21 mouse cellular contexts compared by ENCODE assay signal in genomic region chr4:98800824-98801223, GRCm38 (mm10). TPM values are rescaled to one million over a fixed set of nuclear protein-coding genes. Genes with fewer than 3 reads are reported as not detected.
DNase-seq lines count a peak whose midpoint lies in the region; ATAC-seq and TF ChIP-seq lines count a peak whose summit lies in the region.
"Had no signal": no experiment of that assay in that cellular context is flagged by ENCODE, and none has a peak within 500 bp of the region (broad histone marks: within the 10 kb centered on the region; RNA-seq: fewer than 3 reads in every experiment).

No protein-coding gene starts in this region.

- no peaks in the 10 kb centered on the region for H3K4me1 ChIP-seq in forebrain, postnatal 0 days (ENCODE audit: insufficient read depth)
- peaks cover 16% of the 10 kb centered on the region; the same call in 1 of the 2 replicates for H3K4me1 ChIP-seq in forebrain, embryonic 15.5 days
- peaks cover 62% of the 10 kb centered on the region for H3K4me1 ChIP-seq in lung, embryonic 15.5 days
- peaks cover 55% of the 10 kb centered on the region for H3K4me1 ChIP-seq in embryonic facial prominence, embryonic 12.5 days
- H3K4me1 ChIP-seq in limb, embryonic 13.5 days, result peaks cover 74% of the 10 kb centered on the region
- H3K4me1 ChIP-seq: liver, embryonic 13.5 days; megakaryocyte, embryonic 14.5 days had no signal

- ATAC-seq in forebrain, postnatal 0 days, result no peak
- no peak for ATAC-seq in forebrain, embryonic 15.5 days (replicated peaks)
- 0 out of 2 replicates have a peak, but pooled peaks have one; percentile 4 for ATAC-seq in lung, embryonic 15.5 days (ENCODE audit: borderline replicate concordance, extremely low read depth, low FRiP score, low TSS enrichment)
- no peak for ATAC-seq in embryonic facial prominence, embryonic 12.5 days (ENCODE audit: insufficient number of reproducible peaks, insufficient read depth, low FRiP score, low TSS enrichment)
- ATAC-seq in limb, embryonic 13.5 days (ENCODE audit: low FRiP score, low read depth), result no peak
- ATAC-seq in megakaryocyte, adult 5-6 weeks (ENCODE audit: poor library complexity, severe bottlenecking), result no peak

- H3K36me3 ChIP-seq in forebrain, postnatal 0 days (ENCODE audit: insufficient read depth), result no peaks in the 10 kb centered on the region
- H3K36me3 ChIP-seq in forebrain, embryonic 15.5 days, result no peaks in the 10 kb centered on the region
- no peaks in the 10 kb centered on the region for H3K36me3 ChIP-seq in lung, embryonic 15.5 days
- no peaks in the 10 kb centered on the region for H3K36me3 ChIP-seq in embryonic facial prominence, embryonic 12.5 days
- H3K36me3 ChIP-seq in limb, embryonic 13.5 days, result no peaks in the 10 kb centered on the region
- H3K36me3 ChIP-seq: heart, embryonic 10.5 days; hindbrain, embryonic 15.5 days; liver, embryonic 13.5 days; neural tube, embryonic 12.5 days had no signal

- H3K9ac ChIP-seq in forebrain, postnatal 0 days, result no peak overlapping the region
- no peak overlapping the region for H3K9ac ChIP-seq in forebrain, embryonic 15.5 days (replicated peaks)
- no peak overlapping the region for H3K9ac ChIP-seq in lung, embryonic 15.5 days
- no peak overlapping the region for H3K9ac ChIP-seq in embryonic facial prominence, embryonic 12.5 days
- no peak overlapping the region for H3K9ac ChIP-seq in limb, embryonic 13.5 days
- H3K9ac ChIP-seq: hindbrain, embryonic 15.5 days; liver, embryonic 13.5 days; neural tube, embryonic 12.5 days had no signal

- no peak overlapping the region for H3K4me3 ChIP-seq in forebrain, postnatal 0 days (ENCODE audit: low read depth, low read length)
- H3K4me3 ChIP-seq in forebrain, embryonic 15.5 days, result no peak overlapping the region
- H3K4me3 ChIP-seq in lung, embryonic 15.5 days, result no peak overlapping the region
- H3K4me3 ChIP-seq in embryonic facial prominence, embryonic 12.5 days, result no peak overlapping the region
- no peak overlapping the region for H3K4me3 ChIP-seq in limb, embryonic 13.5 days
- H3K4me3 ChIP-seq: heart, embryonic 10.5 days; hindbrain, embryonic 15.5 days; liver, embryonic 13.5 days; megakaryocyte, embryonic 14.5 days; neural tube, embryonic 12.5 days had no signal

- no peak for TF ChIP-seq CTCF in forebrain, postnatal 0 days (IDR thresholded peaks at IDR 0.05; ENCODE audit: low read depth)

- H3K27me3 ChIP-seq in forebrain, postnatal 0 days (ENCODE audit: insufficient read depth, low read length), result no peaks in the 10 kb centered on the region
- no peaks in the 10 kb centered on the region for H3K27me3 ChIP-seq in forebrain, embryonic 15.5 days
- H3K27me3 ChIP-seq in lung, embryonic 15.5 days, result no peaks in the 10 kb centered on the region
- no peaks in the 10 kb centered on the region for H3K27me3 ChIP-seq in embryonic facial prominence, embryonic 12.5 days
- no peaks in the 10 kb centered on the region for H3K27me3 ChIP-seq in limb, embryonic 13.5 days
- H3K27me3 ChIP-seq: hindbrain, embryonic 15.5 days; liver, embryonic 13.5 days; megakaryocyte, embryonic 14.5 days; neural tube, embryonic 12.5 days had no signal

- no peak overlapping the region for H3K27ac ChIP-seq in forebrain, postnatal 0 days (ENCODE audit: low read depth, low read length)
- H3K27ac ChIP-seq in forebrain, embryonic 15.5 days (replicated peaks), result no peak overlapping the region
- peak overlapping the region; percentile 71 for H3K27ac ChIP-seq in lung, embryonic 15.5 days
- peak overlapping the region; percentile 67; the same call in 1 of the 2 replicates for H3K27ac ChIP-seq in embryonic facial prominence, embryonic 12.5 days
- H3K27ac ChIP-seq in limb, embryonic 13.5 days, result peak overlapping the region; percentile 59; the same call in 1 of the 2 replicates
- H3K27ac ChIP-seq: heart, embryonic 10.5 days; hindbrain, embryonic 15.5 days; liver, embryonic 13.5 days; neural tube, embryonic 12.5 days had no signal

- no peaks in the 10 kb centered on the region for H3K9me3 ChIP-seq in forebrain, postnatal 0 days (ENCODE audit: low read length)
- H3K9me3 ChIP-seq in forebrain, embryonic 15.5 days, result no peaks in the 10 kb centered on the region
- H3K9me3 ChIP-seq in lung, embryonic 15.5 days, result no peaks in the 10 kb centered on the region
- no peaks in the 10 kb centered on the region for H3K9me3 ChIP-seq in embryonic facial prominence, embryonic 12.5 days
- H3K9me3 ChIP-seq in limb, embryonic 13.5 days, result no peaks in the 10 kb centered on the region
- H3K9me3 ChIP-seq: heart, embryonic 10.5 days; hindbrain, embryonic 15.5 days; liver, embryonic 13.5 days; neural tube, embryonic 12.5 days had no signal

- no peak overlapping the region for H3K4me2 ChIP-seq in forebrain, postnatal 0 days (ENCODE audit: low read depth)
- H3K4me2 ChIP-seq in forebrain, embryonic 15.5 days (replicated peaks), result no peak overlapping the region
- no peak overlapping the region for H3K4me2 ChIP-seq in lung, embryonic 15.5 days
- H3K4me2 ChIP-seq in embryonic facial prominence, embryonic 12.5 days (replicated peaks), result no peak overlapping the region
- no peak overlapping the region for H3K4me2 ChIP-seq in limb, embryonic 13.5 days (replicated peaks)
- H3K4me2 ChIP-seq: hindbrain, embryonic 15.5 days; liver, embryonic 13.5 days; neural tube, embryonic 12.5 days had no signal

- 49% methylated on average over 8 of the region's 8 CpGs for WGBS in forebrain, postnatal 0 days
- 50% methylated on average over 8 of the region's 8 CpGs for WGBS in forebrain, embryonic 15.5 days
- WGBS in lung, embryonic 15.5 days, result 60% methylated on average over 8 of the region's 8 CpGs
- WGBS in embryonic facial prominence, embryonic 12.5 days, result 74% methylated on average over 8 of the region's 8 CpGs
- 66% methylated on average over 8 of the region's 8 CpGs for WGBS in limb, embryonic 13.5 days

- peak; percentile 24 for DNase-seq in forebrain, postnatal 0 days
- DNase-seq in lung, postnatal 25 days (ENCODE audit: low spot score), result no peak
- DNase-seq: cerebellum, adult 11 months; gastrocnemius, postnatal 14 days; heart, postnatal 14 days; kidney, adult 9 months; liver, embryonic 13.5 days; right cerebral cortex, postnatal 4 days had no signal

RNA-seq across cellular contexts. Expression of gene Kank4, which starts 16.5 kb away (rescaled TPM):
- total RNA-seq in forebrain, postnatal 0 days (2014; rRNA removed), result 1.5 and 1.9 TPM in 2 replicates
- 0.17 and 0.20 TPM in 2 replicates for polyA plus RNA-seq in forebrain, postnatal 0 days (2015; fragmentation: Nextera tagmentation; extraction: Ambion mirVana)
- polyA plus RNA-seq in forebrain, embryonic 15.5 days (2015; fragmentation: Nextera tagmentation; extraction: Ambion mirVana), result 0.25 and 0.29 TPM in 2 replicates
- polyA plus RNA-seq in lung, embryonic 15.5 days (2015; fragmentation: Nextera tagmentation; extraction: Ambion mirVana), result 3.7 and 3.9 TPM in 2 replicates
- 2.7 and 2.8 TPM in 2 replicates for polyA plus RNA-seq in embryonic facial prominence, embryonic 12.5 days (2016; fragmentation: Nextera tagmentation; extraction: Ambion mirVana)
- polyA plus RNA-seq in limb, embryonic 13.5 days (2015; fragmentation: Nextera tagmentation; extraction: Ambion mirVana), result 2.8 and 3.0 TPM in 2 replicates
- not detected in 2 replicates for total RNA-seq in megakaryocyte, adult 5-6 weeks (2015)
- 0.04 TPM in 1 of 2 replicates, not detected in the other for total RNA-seq in megakaryocyte, adult 5-6 weeks (2017)
- total RNA-seq: common myeloid progenitor, adult 5-6 weeks had no signal

RNA-seq across cellular contexts. Expression of gene I0C0044D17Rik, which starts 22.8 kb away (rescaled TPM):
- not detected in 2 replicates for total RNA-seq in forebrain, postnatal 0 days (2014; rRNA removed)
- not detected in 2 replicates for polyA plus RNA-seq in forebrain, postnatal 0 days (2015; fragmentation: Nextera tagmentation; extraction: Ambion mirVana)
- polyA plus RNA-seq in forebrain, embryonic 15.5 days (2015; fragmentation: Nextera tagmentation; extraction: Ambion mirVana), result not detected in 2 replicates
- polyA plus RNA-seq in lung, embryonic 15.5 days (2015; fragmentation: Nextera tagmentation; extraction: Ambion mirVana), result not detected in 2 replicates
- polyA plus RNA-seq in embryonic facial prominence, embryonic 12.5 days (2016; fragmentation: Nextera tagmentation; extraction: Ambion mirVana), result not detected in 2 replicates
- not detected in 2 replicates for polyA plus RNA-seq in limb, embryonic 13.5 days (2015; fragmentation: Nextera tagmentation; extraction: Ambion mirVana)
- not detected in 2 replicates for total RNA-seq in megakaryocyte, adult 5-6 weeks (2015)
- total RNA-seq in megakaryocyte, adult 5-6 weeks (2017), result not detected in 2 replicates
- total RNA-seq: adrenal gland, postnatal 36 days; common myeloid progenitor, adult 5-6 weeks; gastrocnemius, postnatal 14 days; heart, postnatal 14 days; left cerebral cortex, postnatal 14 days; midbrain, postnatal 0 days had no signal
- polyA plus RNA-seq: heart, embryonic 10.5 days; hindbrain, embryonic 15.5 days; liver, embryonic 13.5 days; midbrain, postnatal 0 days; neural tube, embryonic 12.5 days had no signal

Comparison
In these comparisons a context has a peak if more than half of its experiments do, and no peak if none do; other contexts are left out.
1. H3K27ac ChIP-seq: peak in lung, embryonic 15.5 days (single experiment), embryonic facial prominence, embryonic 12.5 days (single experiment) and limb, embryonic 13.5 days (single experiment); none in forebrain, postnatal 0 days (single experiment) and forebrain, embryonic 15.5 days (single experiment).